Mouse (Mus musculus) heart, embryonic 14.5 days (tissue): Measurements from ENCODE around the gene Galntl6. TPM values are rescaled to one million over a fixed set of nuclear protein-coding genes. Genes with fewer than 3 reads are reported as not detected.
"Not testable (repeated sequence)": the region's sequence is repeated elsewhere in the genome, so short reads cannot be mapped to it uniquely, and the experiment has no call there.

ENCODE experiments used
- ATAC-seq: fragments of 200-750 bp; cut with Nextera tagmentation; 2 replicates; pipeline ENCODE4 v1.8.0; 2017; ENCODE audit warnings: low read depth, moderate TSS enrichment; ENCODE audit not compliant: insufficient number of reproducible peaks, insufficient read depth, low FRiP score
- H3K27ac ChIP-seq, 2 experiments: fragments of 200-500 bp in 1 of 2; fragments of 300-500 bp in 1 of 2; sonication (generic) in 1 of 2; replicated peaks in 1 of 2; 2 replicates each; pipeline ENCODE4 v1.5.1; 2012 to 2014; ENCODE audit warnings: low read depth in 2 of 2, low read length in 2 of 2, control low read depth in 1 of 2, mild to moderate bottlenecking in 1 of 2, mixed read lengths in 1 of 2; ENCODE audit not compliant: control insufficient read depth in 1 of 2, insufficient read depth in 1 of 2
- H3K27me3 ChIP-seq: fragments of 300-500 bp; sonication (generic); 2 replicates; pipeline ENCODE4 v1.6.1; 2014; ENCODE audit warnings: mild to moderate bottlenecking, low read length, control low read depth; ENCODE audit not compliant: control insufficient read depth, insufficient read depth
- H3K36me3 ChIP-seq: fragments of 300-500 bp; sonication (generic); 2 replicates; pipeline ENCODE4 v1.6.1; 2014; ENCODE audit warnings: mild to moderate bottlenecking, control low read depth, low read length, mixed read lengths; ENCODE audit not compliant: control insufficient read depth, insufficient read depth
- H3K4me1 ChIP-seq, 2 experiments: fragments of 200-500 bp in 1 of 2; fragments of 300-500 bp in 1 of 2; sonication (generic) in 1 of 2; 2 replicates each; pipeline ENCODE4 v1.6.1; 2012 to 2014; ENCODE audit warnings: low read length in 2 of 2, control low read depth in 1 of 2, mixed read lengths in 1 of 2; ENCODE audit not compliant: control insufficient read depth in 2 of 2, insufficient read depth in 2 of 2
- H3K4me2 ChIP-seq: fragments of 300-500 bp; sonication (generic); 2 replicates; pipeline ENCODE4 v1.6.1; 2014; ENCODE audit warnings: mild to moderate bottlenecking, low read length
- H3K4me3 ChIP-seq, 2 experiments: fragments of 200-500 bp in 1 of 2; fragments of 300-500 bp in 1 of 2; sonication (generic) in 1 of 2; 2 replicates each; pipeline ENCODE4 v1.5.1; 2012 to 2014; ENCODE audit warnings: low read length in 2 of 2, mild to moderate bottlenecking in 2 of 2, control low read depth in 1 of 2, low read depth in 1 of 2, moderate library complexity in 1 of 2; ENCODE audit not compliant: control insufficient read depth in 1 of 2, insufficient read depth in 1 of 2
- H3K9ac ChIP-seq: fragments of 300-500 bp; sonication (generic); 2 replicates; pipeline ENCODE4 v1.6.1; 2014; ENCODE audit warnings: mild to moderate bottlenecking, low read length
- H3K9me3 ChIP-seq: fragments of 300-500 bp; sonication (generic); 2 replicates; pipeline ENCODE4 v1.6.1; 2016; ENCODE audit warnings: low read length, control low read depth; ENCODE audit not compliant: control insufficient read depth
- WGBS: fragments of 180-500 bp; shearing (Covaris S2); extraction: QIAGEN DNeasy Blood & Tissue Kit; methylation state at CpG from one replicate; pipeline ENCODE4 v1.1.7; 2014; 5-methylcytosine and 5-hydroxymethylcytosine counted together
- polyA plus RNA-seq: library from polyadenylated mRNA; unstranded; fragments of >200 nt; fragmentation: Nextera tagmentation; extraction: Ambion mirVana; gene quantifications from 2 replicates; pipeline ENCODE4 v1.2.1, GENCODE M21; 2014

The Galntl6 gene
- polyA plus RNA-seq, 1 experiment from 2014 or later, result 0.07 TPM

DNA sequence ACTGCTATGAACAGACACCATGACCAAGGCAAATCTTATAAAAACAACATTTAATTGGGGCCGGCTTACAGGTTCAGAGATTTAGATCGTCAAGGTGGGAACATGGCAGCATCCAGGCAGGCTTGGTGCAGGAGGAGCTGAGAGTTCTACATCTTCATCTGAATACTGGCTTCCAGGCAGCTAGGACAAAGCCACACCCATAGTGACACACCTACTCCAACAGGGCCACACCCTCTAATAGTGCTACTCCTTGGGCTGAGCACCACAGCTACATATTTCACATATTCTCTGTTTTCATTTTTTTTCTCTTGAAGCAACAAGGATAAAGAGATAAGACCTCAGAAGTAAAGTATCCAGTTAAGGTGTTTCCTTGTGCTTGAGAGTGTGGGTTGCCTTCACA lies 1149.8 kb downstream of the Galntl6 start:
- ATAC-seq, H3K9me3 ChIP-seq, H3K4me1 ChIP-seq, H3K27ac ChIP-seq, H3K4me3 ChIP-seq, H3K36me3 ChIP-seq, H3K9ac ChIP-seq, H3K27me3 ChIP-seq, H3K4me2 ChIP-seq: not testable (repeated sequence)
- 71% methylated on average over 2 of the region's 2 CpGs for WGBS

DNA sequence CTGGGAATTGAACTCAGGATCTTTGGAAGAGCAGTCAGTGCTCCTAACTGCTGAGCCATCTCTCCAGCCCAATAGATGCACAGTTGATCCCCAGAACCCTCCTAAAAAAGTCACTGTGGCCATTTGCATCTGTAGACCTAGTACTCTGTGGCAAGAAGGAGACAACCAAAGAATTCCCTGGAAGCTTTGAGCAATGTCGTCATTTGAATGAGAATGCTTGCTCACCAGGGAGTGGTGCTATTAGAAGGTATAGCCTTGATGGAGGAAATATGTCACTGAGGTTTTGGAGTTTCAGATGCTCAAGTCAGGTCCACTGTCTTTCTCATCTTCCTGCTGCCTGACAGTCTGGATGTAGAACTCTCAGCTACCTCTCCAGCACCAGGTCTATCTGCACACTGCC lies 1151.5 kb downstream of the Galntl6 start:
- no peaks in the 10 kb centered on the region for H3K27me3 ChIP-seq
- H3K36me3 ChIP-seq, result no peaks in the 10 kb centered on the region
- no peaks in the 10 kb centered on the region for H3K9me3 ChIP-seq
- H3K4me1 ChIP-seq, result peaks cover 0 to 3% of the 10 kb centered on the region in 2 experiments; a peak in 2 of 4 replicates
- H3K27ac ChIP-seq, result no peak overlapping the region
- H3K4me3 ChIP-seq, result no peak overlapping the region
- 62% methylated on average over 1 of the region's 1 CpGs for WGBS
- no peak overlapping the region for H3K4me2 ChIP-seq
- ATAC-seq, result no peak
- H3K9ac ChIP-seq, result no peak overlapping the region

DNA sequence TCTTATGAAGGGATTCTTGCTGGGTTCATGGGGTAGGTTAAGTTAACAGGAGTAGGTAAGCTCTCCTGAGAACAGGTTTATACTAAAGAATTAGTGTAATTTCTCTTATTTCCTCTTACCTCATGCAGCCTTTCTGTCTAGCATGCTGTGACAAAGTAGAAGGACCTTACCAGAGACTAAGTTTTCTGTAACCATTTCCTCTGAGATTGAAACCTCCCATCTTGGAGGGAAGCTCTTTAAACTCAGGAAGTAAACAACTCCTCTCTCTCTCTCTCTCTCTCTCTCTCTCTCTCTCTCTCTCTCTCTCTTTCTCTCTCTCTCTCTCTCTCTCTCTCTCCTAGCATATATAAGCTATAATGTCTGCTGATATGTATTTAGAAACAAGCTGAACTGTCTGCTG lies 1153.6 kb downstream of the Galntl6 start:
- H3K4me3 ChIP-seq, result no peak overlapping the region
- H3K27ac ChIP-seq, result no peak overlapping the region
- H3K4me2 ChIP-seq, result no peak overlapping the region
- H3K36me3 ChIP-seq, result no peaks in the 10 kb centered on the region
- peaks cover 0 to 3% of the 10 kb centered on the region in 2 experiments; a peak in 2 of 4 replicates for H3K4me1 ChIP-seq
- no peaks in the 10 kb centered on the region for H3K9me3 ChIP-seq
- no peak for ATAC-seq
- no peaks in the 10 kb centered on the region for H3K27me3 ChIP-seq
- H3K9ac ChIP-seq, result no peak overlapping the region

DNA sequence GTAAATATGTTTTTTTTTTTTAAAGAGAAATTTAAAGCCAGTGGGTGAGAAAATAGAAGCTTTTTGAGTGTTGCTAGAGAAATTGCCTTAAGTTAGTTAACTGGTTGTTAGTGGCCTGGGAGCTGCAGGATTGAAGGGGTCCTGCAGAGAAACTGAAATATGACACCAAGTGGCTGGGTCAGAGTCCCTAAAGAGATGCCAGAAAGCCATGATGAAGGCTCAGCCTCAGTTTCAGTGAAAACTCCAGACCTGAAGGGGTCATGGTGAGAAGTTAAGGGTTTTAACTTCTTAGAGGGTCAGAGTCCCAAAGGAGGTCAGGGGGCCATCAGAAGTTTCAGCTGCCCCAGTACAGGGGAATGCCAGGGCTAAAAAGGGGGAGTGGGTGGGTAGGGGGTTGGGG lies 1155.0 kb downstream of the Galntl6 start:
- no peak overlapping the region for H3K9ac ChIP-seq
- H3K9me3 ChIP-seq, result no peaks in the 10 kb centered on the region
- H3K4me2 ChIP-seq, result no peak overlapping the region
- no peak overlapping the region for H3K4me3 ChIP-seq
- no peaks in the 10 kb centered on the region for H3K27me3 ChIP-seq
- H3K4me1 ChIP-seq, result peaks cover 0 to 3% of the 10 kb centered on the region in 2 experiments; a peak in 2 of 4 replicates
- H3K36me3 ChIP-seq, result no peaks in the 10 kb centered on the region
- H3K27ac ChIP-seq, result no peak overlapping the region
- ATAC-seq, result no peak

DNA sequence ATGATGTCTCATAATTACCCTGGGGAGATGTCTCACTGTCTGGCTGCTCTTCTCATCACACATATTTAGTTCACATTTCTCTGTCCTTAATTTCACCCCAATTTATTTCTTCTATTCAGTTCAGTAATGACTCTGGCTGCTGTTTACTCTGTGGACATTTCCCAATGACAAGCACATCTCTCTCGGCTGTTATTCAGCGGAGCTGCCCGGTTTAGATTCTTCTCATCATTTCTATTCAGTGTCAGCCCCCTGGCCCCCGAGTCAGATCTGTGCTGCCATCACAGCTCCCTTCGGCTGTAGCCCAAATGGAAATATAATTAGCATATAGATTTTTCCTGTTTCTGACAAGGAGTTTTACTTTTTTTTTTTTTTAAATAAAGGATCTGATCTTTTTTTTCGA lies 1158.4 kb downstream of the Galntl6 start:
- H3K4me3 ChIP-seq, result no peak overlapping the region
- H3K27me3 ChIP-seq, result no peaks in the 10 kb centered on the region
- no peak overlapping the region for H3K9ac ChIP-seq
- no peak for ATAC-seq
- H3K4me2 ChIP-seq, result no peak overlapping the region
- H3K27ac ChIP-seq, result no peak overlapping the region
- peaks cover 0 to 3% of the 10 kb centered on the region in 2 experiments; a peak in 2 of 4 replicates for H3K4me1 ChIP-seq
- H3K36me3 ChIP-seq, result no peaks in the 10 kb centered on the region
- 79% methylated on average over 6 of the region's 6 CpGs for WGBS
- H3K9me3 ChIP-seq, result no peaks in the 10 kb centered on the region

DNA sequence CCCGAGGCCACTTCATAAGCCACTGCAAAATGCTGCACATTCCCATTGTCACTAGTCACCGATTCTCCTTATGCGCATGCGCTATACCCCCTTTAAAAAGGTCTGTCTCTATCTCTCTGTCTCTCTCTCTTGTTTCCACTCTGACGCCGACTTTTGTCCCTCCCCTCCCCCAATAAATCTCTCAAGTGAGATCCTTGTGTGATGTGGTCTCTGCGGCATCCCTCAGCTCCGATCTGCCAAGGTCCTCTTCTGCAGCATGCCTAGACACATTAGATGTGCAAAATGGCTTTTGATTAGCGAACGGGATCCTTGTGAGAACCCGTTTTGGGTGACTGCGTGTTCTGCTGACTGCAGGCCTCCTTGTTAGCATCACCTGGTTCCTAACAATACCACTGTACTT lies 1168.8 kb downstream of the Galntl6 start:
- Histone ChIP-seq H3K4me3 (no peak overlapping the region), H3K9me3 (no peaks in the 10 kb centered on the region), H3K4me1 (no peaks in the 10 kb centered on the region), H3K36me3 (no peaks in the 10 kb centered on the region), H3K9ac (no peak overlapping the region), H3K27ac (no peak overlapping the region), H3K27me3 (no peaks in the 10 kb centered on the region), H3K4me2 (no peak overlapping the region)
- WGBS, result 85% methylated on average over 12 of the region's 12 CpGs
- no peak for ATAC-seq

DNA sequence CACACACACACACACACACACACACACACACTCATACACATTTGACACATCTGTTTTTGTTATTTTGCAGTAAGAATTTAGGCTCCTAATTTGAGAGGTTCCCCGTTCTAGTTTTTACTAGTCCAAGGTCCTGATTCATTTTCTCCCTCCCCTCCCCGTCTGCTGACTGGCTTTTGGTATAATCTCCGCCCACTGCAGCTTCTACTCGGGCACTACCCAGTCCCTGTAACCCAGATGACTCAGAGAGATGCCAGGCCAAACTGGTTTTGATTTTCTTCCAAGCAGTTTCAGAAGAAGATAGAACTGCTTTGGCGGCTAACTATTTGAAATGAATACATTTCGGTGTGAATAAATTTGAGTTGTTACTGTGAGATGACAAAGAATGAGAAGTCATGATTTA lies 1170.5 kb downstream of the Galntl6 start:
- Histone ChIP-seq H3K4me3 (no peak overlapping the region), H3K27ac (no peak overlapping the region), H3K9ac (no peak overlapping the region), H3K27me3 (no peaks in the 10 kb centered on the region), H3K9me3 (no peaks in the 10 kb centered on the region), H3K4me1 (no peaks in the 10 kb centered on the region), H3K36me3 (no peaks in the 10 kb centered on the region), H3K4me2 (no peak overlapping the region)
- ATAC-seq, result no peak
- WGBS, result 64% methylated on average over 6 of the region's 6 CpGs

DNA sequence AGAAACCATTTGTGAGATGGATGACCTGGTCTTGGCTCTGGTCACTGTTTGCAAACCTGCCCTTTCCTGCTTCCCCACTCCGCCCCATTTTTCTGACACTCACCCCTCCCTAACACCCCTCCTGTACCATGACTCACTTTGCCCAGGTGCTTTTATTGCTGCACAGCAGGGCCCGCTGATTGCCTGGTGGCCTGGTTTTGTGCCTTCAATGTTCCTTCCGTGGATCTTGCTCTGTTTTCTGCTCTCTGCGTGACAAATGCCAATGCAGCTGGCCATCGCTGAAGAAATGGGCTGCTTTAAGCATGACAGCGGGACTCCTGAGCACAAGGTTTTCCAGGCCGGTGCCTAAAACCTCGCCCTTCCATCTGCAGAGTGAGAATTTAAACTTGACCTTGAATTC lies 1171.1 kb downstream of the Galntl6 start:
- H3K4me2 ChIP-seq, result no peak overlapping the region
- no peak overlapping the region for H3K4me3 ChIP-seq
- no peak for ATAC-seq
- WGBS, result 69% methylated on average over 8 of the region's 8 CpGs
- no peak overlapping the region for H3K27ac ChIP-seq
- no peak overlapping the region for H3K9ac ChIP-seq
- H3K4me1 ChIP-seq, result no peaks in the 10 kb centered on the region
- H3K36me3 ChIP-seq, result no peaks in the 10 kb centered on the region
- H3K9me3 ChIP-seq, result no peaks in the 10 kb centered on the region
- H3K27me3 ChIP-seq, result no peaks in the 10 kb centered on the region
